Mouse (Mus musculus) splenic B cell, adult 2 months (primary cell): ENCODE results near the gene Dnajc6.
A peak's percentile ranks its signal among the peaks of the same experiment; 100 is the strongest.

ENCODE experiments used
- DNase-seq: peaks from one replicate; pipeline ENCODE4 v3.0.0-alpha.2; 2011; ENCODE audit warnings: low read depth, low spot score
- H3K27me3 ChIP-seq: 2 replicates; pipeline ENCODE4 v1.6.1; 2012; ENCODE audit warnings: mild to moderate bottlenecking, low read length, moderate library complexity, mixed read lengths; ENCODE audit not compliant: control insufficient read depth, poor library complexity, insufficient read depth, severe bottlenecking
- H3K36me3 ChIP-seq: 2 replicates; pipeline ENCODE4 v1.6.1; 2012; ENCODE audit warnings: mild to moderate bottlenecking, low read length, moderate library complexity, mixed read lengths; ENCODE audit not compliant: control insufficient read depth, poor library complexity, insufficient read depth, severe bottlenecking

The Dnajc6 gene

GRCm38 (mm10) chr4:101650961-101651360 is 154.5 kb downstream of the Dnajc6 start:
- DNase-seq = no peak
- 0 out of 2 replicates have a peak, but pooled peaks cover 2% of the 10 kb centered on the region for H3K36me3 ChIP-seq
- no peaks in the 10 kb centered on the region for H3K27me3 ChIP-seq

DNA sequence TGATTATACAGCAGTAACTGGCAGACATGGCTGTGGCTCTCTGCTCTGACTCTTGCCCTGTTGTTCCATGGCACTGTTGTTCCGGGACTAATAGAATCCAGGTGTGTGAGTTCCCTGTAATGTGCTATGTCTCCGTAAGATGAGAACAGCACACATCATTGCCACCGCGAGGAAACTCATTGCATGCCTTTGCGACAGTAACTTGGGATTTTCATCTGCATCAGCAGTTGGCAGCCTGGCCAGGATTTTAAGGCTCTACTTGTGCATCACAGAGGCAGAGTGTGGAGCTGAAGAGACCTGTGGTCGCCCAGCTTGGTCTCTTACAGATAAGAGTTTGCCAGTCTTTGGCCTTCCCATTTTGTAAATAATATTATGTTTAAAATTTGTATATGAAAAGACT is 157.8 kb downstream of the Dnajc6 start:
- no peaks in the 10 kb centered on the region for H3K27me3 ChIP-seq
- 0 out of 2 replicates have a peak, but pooled peaks cover 2% of the 10 kb centered on the region for H3K36me3 ChIP-seq
- no peak for DNase-seq

- DNase-seq = no peak
- Histone ChIP-seq H3K27me3 (no peaks in the 10 kb centered on the region), H3K36me3 (0 out of 2 replicates have a peak, but pooled peaks cover 2% of the 10 kb centered on the region)
Observed at GRCm38 (mm10) chr4:101654788-101655414, 158.5 kb downstream of the Dnajc6 start.

DNA sequence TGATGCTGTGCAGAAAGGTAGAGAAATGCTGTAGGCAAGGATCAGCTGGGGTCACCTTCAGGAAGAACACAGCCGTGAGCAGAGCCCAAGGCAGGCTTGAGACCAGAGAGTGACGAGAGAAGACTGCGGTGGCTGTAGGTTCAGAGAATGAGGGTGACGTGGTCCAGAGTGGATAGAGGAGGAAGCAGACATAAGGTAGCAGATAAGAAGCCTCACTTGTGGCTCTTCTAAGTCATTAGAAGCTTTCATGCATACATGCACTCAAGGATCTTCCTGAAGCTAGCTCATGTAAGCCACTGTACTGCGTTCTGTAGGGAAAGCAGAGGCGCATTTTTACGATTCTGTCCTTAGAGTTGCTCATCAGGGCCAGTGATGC is 159.0 kb downstream of the Dnajc6 start:
- Histone ChIP-seq H3K27me3 (no peaks in the 10 kb centered on the region), H3K36me3 (0 out of 2 replicates have a peak, but pooled peaks cover 2% of the 10 kb centered on the region)
- DNase-seq = no peak

GRCm38 (mm10) chr4:101656056-101656455 is 159.6 kb downstream of the Dnajc6 start:
- DNase-seq = no peak
- Histone ChIP-seq H3K36me3 (0 out of 2 replicates have a peak, but pooled peaks cover 2% of the 10 kb centered on the region), H3K27me3 (no peaks in the 10 kb centered on the region)

GRCm38 (mm10) chr4:101656956-101657570 is 160.6 kb downstream of the Dnajc6 start:
- Histone ChIP-seq H3K36me3 (peaks cover 4% of the 10 kb centered on the region; the same call in 1 of the 2 replicates), H3K27me3 (no peaks in the 10 kb centered on the region)
- DNase-seq = peak; percentile 53

DNA sequence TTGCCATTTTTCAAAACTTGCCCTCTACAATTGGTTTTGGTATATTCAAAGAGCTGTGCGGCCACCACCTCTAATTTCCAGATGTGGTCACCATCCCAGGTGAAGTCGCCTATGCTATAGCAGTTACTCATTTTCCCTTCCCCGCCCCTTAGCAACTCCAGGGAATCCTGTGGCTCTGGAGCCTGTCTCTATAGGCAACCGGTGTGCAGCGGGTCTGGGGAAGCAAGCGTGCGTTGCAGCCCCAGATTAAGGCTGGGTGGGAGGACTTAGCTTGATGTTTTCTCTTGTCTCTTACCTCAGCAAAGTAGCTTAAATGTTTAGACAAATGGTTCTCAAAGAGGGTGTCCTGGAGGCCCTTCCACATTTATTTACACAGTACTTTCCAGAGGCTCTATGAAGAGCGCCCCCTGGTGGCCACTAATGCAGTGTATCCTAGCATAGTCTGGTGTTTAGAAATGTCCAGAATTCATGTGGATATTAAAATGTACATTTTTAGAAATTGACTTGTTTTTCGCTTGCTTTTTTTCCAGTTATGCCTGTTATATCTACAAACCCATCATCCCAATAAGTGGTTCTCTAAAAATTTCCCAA is 167.8 kb downstream of the Dnajc6 start:
- Histone ChIP-seq H3K36me3 (peaks cover 2% of the 10 kb centered on the region; the same call in 1 of the 2 replicates), H3K27me3 (no peaks in the 10 kb centered on the region; the same call in 1 of the 2 replicates)
- peak; percentile 62 for DNase-seq

- Histone ChIP-seq H3K36me3 (peaks cover 2% of the 10 kb centered on the region; the same call in 1 of the 2 replicates), H3K27me3 (no peaks in the 10 kb centered on the region; the same call in 1 of the 2 replicates)
- no peak for DNase-seq
Observed at GRCm38 (mm10) chr4:101664766-101665165, 168.3 kb downstream of the Dnajc6 start.

GRCm38 (mm10) chr4:101669161-101669560 is 172.7 kb downstream of the Dnajc6 start:
- Histone ChIP-seq H3K36me3 (no peaks in the 10 kb centered on the region), H3K27me3 (no peaks in the 10 kb centered on the region; the same call in 1 of the 2 replicates)
- DNase-seq = no peak

DNA sequence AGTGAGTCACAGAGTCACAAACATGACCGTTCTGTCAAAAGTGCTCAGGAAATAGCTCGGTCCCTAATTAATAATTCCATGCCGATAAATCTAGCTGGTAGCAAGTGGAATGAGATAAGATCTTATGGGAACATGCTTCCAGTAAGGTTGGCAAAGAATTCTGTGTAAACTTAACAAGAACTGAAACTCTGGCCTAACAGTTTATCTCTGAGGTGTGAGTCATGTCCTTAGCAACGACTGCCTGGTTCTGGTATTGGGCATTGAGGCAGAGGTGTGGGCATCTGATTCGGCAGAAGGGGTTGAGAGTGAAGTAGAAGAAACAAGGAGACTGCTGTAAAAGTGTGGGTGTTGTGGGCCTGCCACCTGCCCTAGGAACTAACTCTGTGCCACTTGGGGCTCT is 173.4 kb downstream of the Dnajc6 start:
- H3K36me3 ChIP-seq = no peaks in the 10 kb centered on the region
- no peaks in the 10 kb centered on the region; the same call in 1 of the 2 replicates for H3K27me3 ChIP-seq
- DNase-seq = no peak

GRCm38 (mm10) chr4:101674790-101675189 is 178.3 kb downstream of the Dnajc6 start:
- no peak for DNase-seq
- no peaks in the 10 kb centered on the region for H3K36me3 ChIP-seq
- no peaks in the 10 kb centered on the region for H3K27me3 ChIP-seq

GRCm38 (mm10) chr4:101675726-101676125 is 179.3 kb downstream of the Dnajc6 start:
- Histone ChIP-seq H3K27me3 (no peaks in the 10 kb centered on the region), H3K36me3 (no peaks in the 10 kb centered on the region)
- no peak for DNase-seq

DNA sequence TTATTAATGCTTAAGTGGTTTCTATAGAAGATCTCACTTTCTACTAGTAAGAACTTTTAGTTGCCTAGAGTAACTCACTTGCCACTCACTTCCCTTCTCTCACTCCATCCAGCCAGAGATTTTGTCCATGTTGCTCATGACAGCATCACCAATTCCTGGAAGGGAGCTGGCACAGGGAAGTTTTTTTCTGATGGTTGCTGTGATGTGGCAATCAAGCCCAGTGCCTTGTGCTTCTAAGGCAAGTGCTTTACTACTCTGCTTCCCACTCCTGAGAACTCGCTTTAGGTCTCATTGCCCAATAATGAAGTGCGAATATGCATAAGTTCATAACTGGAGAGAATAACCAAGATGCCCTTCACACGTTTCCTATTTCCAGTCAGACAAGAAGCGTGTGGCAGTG is 186.2 kb downstream of the Dnajc6 start:
- no peak for DNase-seq
- Histone ChIP-seq H3K27me3 (no peaks in the 10 kb centered on the region), H3K36me3 (no peaks in the 10 kb centered on the region)

GRCm38 (mm10) chr4:101683086-101683485 is 186.6 kb downstream of the Dnajc6 start:
- no peaks in the 10 kb centered on the region for H3K27me3 ChIP-seq
- no peak for DNase-seq
- no peaks in the 10 kb centered on the region for H3K36me3 ChIP-seq

- Histone ChIP-seq H3K36me3 (no peaks in the 10 kb centered on the region), H3K27me3 (no peaks in the 10 kb centered on the region)
- no peak for DNase-seq
Observed at GRCm38 (mm10) chr4:101684821-101685220, 188.4 kb downstream of the Dnajc6 start.
